In genomic region chr4:154540671-154541070, GRCm38 (mm10) we compare ENCODE assay signal across 12 mouse cellular contexts.
DNase-seq lines count a peak whose midpoint lies in the region; ATAC-seq lines count a peak whose summit lies in the region.
"Had no signal": no experiment of that assay in that cellular context is flagged by ENCODE, and none has a peak within 500 bp of the region (broad histone marks: within the 10 kb centered on the region; RNA-seq: fewer than 3 reads in every experiment).

No protein-coding gene starts in this region.

- 0 out of 2 replicates have a peak, but pooled peaks have one; percentile 17 for ATAC-seq in lung, embryonic 15.5 days (ENCODE audit: borderline replicate concordance, extremely low read depth, low FRiP score, low TSS enrichment)
- peak; percentile 22; the same call in 1 of the 2 replicates for ATAC-seq in forebrain, embryonic 12.5 days (ENCODE audit: low FRiP score)
- peak; percentile 28 for ATAC-seq in liver, embryonic 11.5 days (replicated peaks; ENCODE audit: low FRiP score)
- ATAC-seq in stomach, embryonic 15.5 days (ENCODE audit: insufficient read depth, low FRiP score, low read depth), result 0 out of 2 replicates have a peak, but pooled peaks have one; percentile 29

- no peaks in the 10 kb centered on the region for H3K36me3 ChIP-seq in lung, embryonic 15.5 days
- H3K36me3 ChIP-seq in forebrain, embryonic 12.5 days (replicated peaks), result no peaks in the 10 kb centered on the region
- H3K36me3 ChIP-seq in liver, embryonic 11.5 days (ENCODE audit: control insufficient read depth, insufficient read depth, low read length), result no peaks in the 10 kb centered on the region
- H3K36me3 ChIP-seq in stomach, embryonic 15.5 days, result no peaks in the 10 kb centered on the region

- H3K4me2 ChIP-seq in lung, embryonic 15.5 days, result no peak overlapping the region
- peak overlapping the region; percentile 38 for H3K4me2 ChIP-seq in forebrain, embryonic 12.5 days
- peak overlapping the region; percentile 52 for H3K4me2 ChIP-seq in liver, embryonic 11.5 days
- no peak overlapping the region for H3K4me2 ChIP-seq in stomach, embryonic 15.5 days

- H3K27ac ChIP-seq in lung, embryonic 15.5 days, result peak overlapping the region; percentile 21; the same call in 1 of the 2 replicates
- peak overlapping the region; percentile 75 for H3K27ac ChIP-seq in forebrain, embryonic 12.5 days
- no peak overlapping the region for H3K27ac ChIP-seq in liver, embryonic 11.5 days (ENCODE audit: low read depth, low read length)
- peak overlapping the region; percentile 75; the same call in 1 of the 2 replicates for H3K27ac ChIP-seq in stomach, embryonic 15.5 days

- H3K9ac ChIP-seq in lung, embryonic 15.5 days, result no peak overlapping the region
- H3K9ac ChIP-seq in forebrain, embryonic 12.5 days, result peak overlapping the region; percentile 38
- no peak overlapping the region for H3K9ac ChIP-seq in liver, embryonic 11.5 days (ENCODE audit: low read depth, low read length)
- H3K9ac ChIP-seq in stomach, embryonic 15.5 days, result no peak overlapping the region

- H3K9me3 ChIP-seq in lung, embryonic 15.5 days, result no peaks in the 10 kb centered on the region
- H3K9me3 ChIP-seq in forebrain, embryonic 12.5 days, result no peaks in the 10 kb centered on the region
- H3K9me3 ChIP-seq in liver, embryonic 11.5 days (ENCODE audit: control insufficient read depth, low read length), result no peaks in the 10 kb centered on the region
- H3K9me3 ChIP-seq in stomach, embryonic 15.5 days, result no peaks in the 10 kb centered on the region

- WGBS in lung, embryonic 15.5 days, result 48% methylated on average over 10 of the region's 10 CpGs
- 16% methylated on average over 10 of the region's 10 CpGs for WGBS in forebrain, embryonic 12.5 days
- 54% methylated on average over 10 of the region's 10 CpGs for WGBS in liver, embryonic 11.5 days
- 51% methylated on average over 10 of the region's 10 CpGs for WGBS in stomach, embryonic 15.5 days

- no peak overlapping the region for H3K4me3 ChIP-seq in lung, embryonic 15.5 days
- no peak overlapping the region for H3K4me3 ChIP-seq in forebrain, embryonic 12.5 days (replicated peaks)
- no peak overlapping the region for H3K4me3 ChIP-seq in liver, embryonic 11.5 days (ENCODE audit: low read depth, low read length)
- H3K4me3 ChIP-seq in stomach, embryonic 15.5 days (replicated peaks), result no peak overlapping the region

- peaks cover 47% of the 10 kb centered on the region for H3K4me1 ChIP-seq in lung, embryonic 15.5 days
- peaks cover 61% of the 10 kb centered on the region for H3K4me1 ChIP-seq in forebrain, embryonic 12.5 days
- H3K4me1 ChIP-seq in liver, embryonic 11.5 days (replicated peaks; ENCODE audit: control insufficient read depth, insufficient read depth, low read length), result peaks cover 38% of the 10 kb centered on the region
- peaks cover 40% of the 10 kb centered on the region for H3K4me1 ChIP-seq in stomach, embryonic 15.5 days

- H3K27me3 ChIP-seq in lung, embryonic 15.5 days, result peaks cover 8% of the 10 kb centered on the region; the same call in 1 of the 2 replicates
- peaks cover 11% of the 10 kb centered on the region; the same call in 1 of the 2 replicates for H3K27me3 ChIP-seq in forebrain, embryonic 12.5 days
- 0 out of 2 replicates have a peak, but pooled peaks cover 2% of the 10 kb centered on the region for H3K27me3 ChIP-seq in liver, embryonic 11.5 days (replicated peaks; ENCODE audit: control insufficient read depth, insufficient read depth, low read length)
- peaks cover 6% of the 10 kb centered on the region; the same call in 1 of the 2 replicates for H3K27me3 ChIP-seq in stomach, embryonic 15.5 days (replicated peaks)

- DNase-seq in lung, postnatal 14 days, result no peak
- no peak for DNase-seq in liver, embryonic 11.5 days (ENCODE audit: low spot score)
- DNase-seq in thymus, postnatal 25 days, result no peak
- DNase-seq in right cerebral cortex, postnatal 14 days, result no peak
- no peak for DNase-seq in testis, postnatal 14 days (ENCODE audit: low spot score)
- DNase-seq: adrenal gland, adult 8-10 months; gastrocnemius, postnatal 36 days; kidney, adult 2 months; right cerebral cortex, postnatal 4 days had no signal

Comparison
In these comparisons a context has a peak if more than half of its experiments do, and no peak if none do; other contexts are left out.
1. H3K4me2 ChIP-seq: peak in forebrain, embryonic 12.5 days (single experiment) and liver, embryonic 11.5 days (single experiment); none in lung, embryonic 15.5 days (single experiment) and stomach, embryonic 15.5 days (single experiment).
2. Peak in every context shown above with its lines, with median percentiles within 50 percentile points of each other: ATAC-seq.